Mouse (Mus musculus) left cerebral cortex, postnatal 14 days (tissue): ENCODE measurements around the gene Cdh23. TPM values are rescaled to one million over a fixed set of nuclear protein-coding genes. Genes with fewer than 3 reads are reported as not detected.

ENCODE experiments used
- DNase-seq, 2 experiments: peaks; one replicate each; pipeline ENCODE4 v3.0.0; 2021 to 2022; ENCODE audit warnings: low spot score in 2 of 2, mixed read lengths in 1 of 2
- intact Hi-C: fragments of 180-260 bp; cut with DNase I; formaldehyde crosslinking; loops from one replicate; pipeline ENCODE4 v1.15.1; 2025
- total RNA-seq, 2 experiments: library from RNA; stranded (reverse); gene quantifications; 2 replicates each; pipeline ENCODE4 v1.2.3; 2021

Gene Cdh23
- total RNA-seq, 2 experiments from 2014 or later = 1.5 to 2.0 TPM

GRCm38 (mm10) chr10:60262386-60262785, 433.9 kb downstream of the Cdh23 start:
- peak; percentile 86 to 95 for DNase-seq
- intact Hi-C loops = no loop called here

GRCm38 (mm10) chr10:60261530-60261929, 434.8 kb downstream of the Cdh23 start:
- no peak for DNase-seq
- intact Hi-C loops = no loop called here

- DNase-seq = no peak
- intact Hi-C loops = no loop called here
These were observed 435.6 kb downstream of the Cdh23 start for GRCm38 (mm10) chr10:60260557-60261294.

- DNase-seq = no peak
- intact Hi-C loops = no loop called here
These were observed 438.9 kb downstream of the Cdh23 start for GRCm38 (mm10) chr10:60257261-60257825.

GRCm38 (mm10) chr10:60256088-60256487, 440.2 kb downstream of the Cdh23 start:
- DNase-seq = no peak
- intact Hi-C loops = no loop called here

Other genes with a start within 250 kb of the Cdh23 start
- gene Slc29a3, start 56.3 kb upstream of the Cdh23 start, total RNA-seq = 10 to 100 TPM; 16.6 to 17.2 TPM
- 10 to 100 TPM in 1 of 2 experiments, 1 to 10 TPM in 1; 7.6 to 12.3 TPM for gene Unc5b, start 135.1 kb upstream of the Cdh23 start, total RNA-seq